Mouse (Mus musculus): ENCODE data around the gene Rundc3a. TPM values are rescaled to one million over a fixed set of nuclear protein-coding genes. Genes with fewer than 3 reads are reported as not detected.

Rundc3a gene
- polyA plus RNA-seq, 1 experiment from 2014 or later, result 12.1 TPM

Small RNA genes within 50 kb of the gene (microRNA-seq; reads per million reads assigned to microRNA genes)
- not detected for gene Mir6930 (ENCODE audit: borderline number of aligned reads)

Other genes with a start within 250 kb of the Rundc3a start
- not detected in 2 replicates for gene Nags, start 247.9 kb upstream of the Rundc3a start, polyA plus RNA-seq (2014; fragmentation: Nextera tagmentation; extraction: Ambion mirVana)
- 37.0 and 37.8 TPM in 2 replicates for gene Tmem101, start 237.0 kb upstream of the Rundc3a start, polyA plus RNA-seq (2014; fragmentation: Nextera tagmentation; extraction: Ambion mirVana)
- gene Lsm12, start 208.1 kb upstream of the Rundc3a start, polyA plus RNA-seq (2014; fragmentation: Nextera tagmentation; extraction: Ambion mirVana), result 71.3 and 76.5 TPM in 2 replicates
- 33.3 and 37.1 TPM in 2 replicates for gene G6pc3, start 203.8 kb upstream of the Rundc3a start, polyA plus RNA-seq (2014; fragmentation: Nextera tagmentation; extraction: Ambion mirVana)
- 21.9 and 24.0 TPM in 2 replicates for gene Hdac5, start 163.2 kb upstream of the Rundc3a start, polyA plus RNA-seq (2014; fragmentation: Nextera tagmentation; extraction: Ambion mirVana)
- 20.8 and 20.9 TPM in 2 replicates for gene BC030867, start 144.5 kb upstream of the Rundc3a start, polyA plus RNA-seq (2014; fragmentation: Nextera tagmentation; extraction: Ambion mirVana)
- gene Asb16, start 124.7 kb upstream of the Rundc3a start, polyA plus RNA-seq (2014; fragmentation: Nextera tagmentation; extraction: Ambion mirVana), result 0.11 TPM in 1 of 2 replicates, not detected in the other
- gene Tmub2, start 108.5 kb upstream of the Rundc3a start, polyA plus RNA-seq (2014; fragmentation: Nextera tagmentation; extraction: Ambion mirVana), result 40.9 and 50.1 TPM in 2 replicates
- 15.1 and 17.3 TPM in 2 replicates for gene Atxn7l3, start 96.8 kb upstream of the Rundc3a start, polyA plus RNA-seq (2014; fragmentation: Nextera tagmentation; extraction: Ambion mirVana)
- gene Ubtf, start 73.7 kb upstream of the Rundc3a start, polyA plus RNA-seq (2014; fragmentation: Nextera tagmentation; extraction: Ambion mirVana), result 81.0 and 84.5 TPM in 2 replicates
- gene Slc4a1, start 27.2 kb upstream of the Rundc3a start, polyA plus RNA-seq (2014; fragmentation: Nextera tagmentation; extraction: Ambion mirVana), result 25.8 and 28.5 TPM in 2 replicates
- gene Slc25a39, start 14.5 kb downstream of the Rundc3a start, polyA plus RNA-seq (2014; fragmentation: Nextera tagmentation; extraction: Ambion mirVana), result 168 and 185 TPM in 2 replicates
- 38.8 and 52.0 TPM in 2 replicates for gene Grn, start 36.9 kb downstream of the Rundc3a start, polyA plus RNA-seq (2014; fragmentation: Nextera tagmentation; extraction: Ambion mirVana)
- gene Fam171a2, start 54.3 kb downstream of the Rundc3a start, polyA plus RNA-seq (2014; fragmentation: Nextera tagmentation; extraction: Ambion mirVana), result 8.6 and 8.8 TPM in 2 replicates
- 4.4 and 4.5 TPM in 2 replicates for gene Itga2b, start 76.7 kb downstream of the Rundc3a start, polyA plus RNA-seq (2014; fragmentation: Nextera tagmentation; extraction: Ambion mirVana)
- 43.2 and 43.4 TPM in 2 replicates for gene Gpatch8, start 163.0 kb downstream of the Rundc3a start, polyA plus RNA-seq (2014; fragmentation: Nextera tagmentation; extraction: Ambion mirVana)
- gene Gm11627, start 186.1 kb downstream of the Rundc3a start, polyA plus RNA-seq (2014; fragmentation: Nextera tagmentation; extraction: Ambion mirVana), result 10.5 and 10.6 TPM in 2 replicates
- 53.3 and 57.0 TPM in 2 replicates for gene Fzd2, start 211.0 kb downstream of the Rundc3a start, polyA plus RNA-seq (2014; fragmentation: Nextera tagmentation; extraction: Ambion mirVana)

Measured in embryonic facial prominence, embryonic 11.5 days (tissue).